Mouse (Mus musculus): Measurements from ENCODE around the gene Foxa2. TPM values are rescaled to one million over a fixed set of nuclear protein-coding genes. Genes with fewer than 3 reads are reported as not detected.

Foxa2 gene
- polyA plus RNA-seq, 1 experiment = not detected

GRCm38 (mm10) chr2:148042126-148042640 lies 4.6 kb downstream of the Foxa2 start:
- H3K36me3 ChIP-seq (ENCODE audit: control insufficient read depth, insufficient read depth, low read length, poor library complexity, severe bottlenecking) = no peaks in the 10 kb centered on the region
- no peak for TF ChIP-seq EP300 (IDR thresholded peaks at IDR 0.05; ENCODE audit: insufficient read depth, low read depth, low read length)
- H3K4me3 ChIP-seq (ENCODE audit: low read depth, low read length) = no peak overlapping the region
- no peak overlapping the region for H3K27ac ChIP-seq (ENCODE audit: insufficient read depth, low read length)
- peaks cover 64% of the 10 kb centered on the region for H3K27me3 ChIP-seq (ENCODE audit: control insufficient read depth, insufficient read depth, low read length, poor library complexity, severe bottlenecking)
- no peaks in the 10 kb centered on the region for H3K9me3 ChIP-seq (replicated peaks; ENCODE audit: control insufficient read depth, insufficient read depth, low read length, poor library complexity, severe bottlenecking)
- peaks cover 2% of the 10 kb centered on the region for H3K4me1 ChIP-seq (ENCODE audit: control insufficient read depth, insufficient read depth, low read length)
- H3K9ac ChIP-seq (ENCODE audit: low read depth, poor library complexity, severe bottlenecking) = no peak overlapping the region

GRCm38 (mm10) chr2:148041381-148041780 lies 5.4 kb downstream of the Foxa2 start:
- H3K27ac ChIP-seq (ENCODE audit: insufficient read depth, low read length) = no peak overlapping the region
- H3K36me3 ChIP-seq (ENCODE audit: control insufficient read depth, insufficient read depth, low read length, poor library complexity, severe bottlenecking) = no peaks in the 10 kb centered on the region
- no peak overlapping the region for H3K4me3 ChIP-seq (ENCODE audit: low read depth, low read length)
- H3K4me1 ChIP-seq (ENCODE audit: control insufficient read depth, insufficient read depth, low read length) = peaks cover 2% of the 10 kb centered on the region
- TF ChIP-seq POLR2A (IDR thresholded peaks at IDR 0.05; ENCODE audit: insufficient read depth, low read length) (no peak), CTCF (IDR thresholded peaks at IDR 0.05; ENCODE audit: low read depth, low read length) (no peak), EP300 (IDR thresholded peaks at IDR 0.05; ENCODE audit: insufficient read depth, low read depth, low read length) (no peak)
- peaks cover 62% of the 10 kb centered on the region for H3K27me3 ChIP-seq (ENCODE audit: control insufficient read depth, insufficient read depth, low read length, poor library complexity, severe bottlenecking)
- H3K9me3 ChIP-seq (replicated peaks; ENCODE audit: control insufficient read depth, insufficient read depth, low read length, poor library complexity, severe bottlenecking) = no peaks in the 10 kb centered on the region
- H3K9ac ChIP-seq (ENCODE audit: low read depth, poor library complexity, severe bottlenecking) = no peak overlapping the region

GRCm38 (mm10) chr2:148040236-148041121 lies 6.3 kb downstream of the Foxa2 start:
- no peak for TF ChIP-seq POLR2A (IDR thresholded peaks at IDR 0.05; ENCODE audit: insufficient read depth, low read length)
- 0 out of 2 replicates have a peak, but pooled peaks have one; percentile 39 for TF ChIP-seq EP300 (IDR thresholded peaks at IDR 0.05; ENCODE audit: insufficient read depth, low read depth, low read length)
- Histone ChIP-seq H3K4me1 (ENCODE audit: control insufficient read depth, insufficient read depth, low read length) (peaks cover 2% of the 10 kb centered on the region), H3K36me3 (ENCODE audit: control insufficient read depth, insufficient read depth, low read length, poor library complexity, severe bottlenecking) (no peaks in the 10 kb centered on the region), H3K27me3 (ENCODE audit: control insufficient read depth, insufficient read depth, low read length, poor library complexity, severe bottlenecking) (peaks cover 59% of the 10 kb centered on the region), H3K4me3 (ENCODE audit: low read depth, low read length) (no peak overlapping the region), H3K9ac (ENCODE audit: low read depth, poor library complexity, severe bottlenecking) (no peak overlapping the region), H3K27ac (ENCODE audit: insufficient read depth, low read length) (no peak overlapping the region), H3K9me3 (replicated peaks; ENCODE audit: control insufficient read depth, insufficient read depth, low read length, poor library complexity, severe bottlenecking) (no peaks in the 10 kb centered on the region)

GRCm38 (mm10) chr2:148039351-148040235 lies 7.2 kb downstream of the Foxa2 start:
- H3K9ac ChIP-seq (ENCODE audit: low read depth, poor library complexity, severe bottlenecking) = no peak overlapping the region
- no peaks in the 10 kb centered on the region for H3K36me3 ChIP-seq (ENCODE audit: control insufficient read depth, insufficient read depth, low read length, poor library complexity, severe bottlenecking)
- peaks cover 2% of the 10 kb centered on the region for H3K4me1 ChIP-seq (ENCODE audit: control insufficient read depth, insufficient read depth, low read length)
- H3K9me3 ChIP-seq (replicated peaks; ENCODE audit: control insufficient read depth, insufficient read depth, low read length, poor library complexity, severe bottlenecking) = no peaks in the 10 kb centered on the region
- H3K4me3 ChIP-seq (ENCODE audit: low read depth, low read length) = no peak overlapping the region
- no peak overlapping the region for H3K27ac ChIP-seq (ENCODE audit: insufficient read depth, low read length)
- peaks cover 51% of the 10 kb centered on the region for H3K27me3 ChIP-seq (ENCODE audit: control insufficient read depth, insufficient read depth, low read length, poor library complexity, severe bottlenecking)
- no peak for TF ChIP-seq POLR2A (IDR thresholded peaks at IDR 0.05; ENCODE audit: insufficient read depth, low read length)
- TF ChIP-seq CTCF (IDR thresholded peaks at IDR 0.05; ENCODE audit: low read depth, low read length) = no peak
- TF ChIP-seq EP300 (IDR thresholded peaks at IDR 0.05; ENCODE audit: insufficient read depth, low read depth, low read length) = no peak

GRCm38 (mm10) chr2:148038366-148039310 lies 8.1 kb downstream of the Foxa2 start:
- H3K9me3 ChIP-seq (replicated peaks; ENCODE audit: control insufficient read depth, insufficient read depth, low read length, poor library complexity, severe bottlenecking) = no peaks in the 10 kb centered on the region
- peaks cover 2% of the 10 kb centered on the region for H3K4me1 ChIP-seq (ENCODE audit: control insufficient read depth, insufficient read depth, low read length)
- no peak overlapping the region for H3K27ac ChIP-seq (ENCODE audit: insufficient read depth, low read length)
- peaks cover 42% of the 10 kb centered on the region for H3K27me3 ChIP-seq (ENCODE audit: control insufficient read depth, insufficient read depth, low read length, poor library complexity, severe bottlenecking)
- TF ChIP-seq EP300 (IDR thresholded peaks at IDR 0.05; ENCODE audit: insufficient read depth, low read depth, low read length) = no peak
- no peak for TF ChIP-seq POLR2A (IDR thresholded peaks at IDR 0.05; ENCODE audit: insufficient read depth, low read length)
- TF ChIP-seq CTCF (IDR thresholded peaks at IDR 0.05; ENCODE audit: low read depth, low read length) = no peak
- H3K4me3 ChIP-seq (ENCODE audit: low read depth, low read length) = no peak overlapping the region
- no peak overlapping the region for H3K9ac ChIP-seq (ENCODE audit: low read depth, poor library complexity, severe bottlenecking)
- H3K36me3 ChIP-seq (ENCODE audit: control insufficient read depth, insufficient read depth, low read length, poor library complexity, severe bottlenecking) = no peaks in the 10 kb centered on the region
